Mouse (Mus musculus) heart, adult 11 months (tissue): ENCODE results near the gene Olfr586.

ENCODE experiments used
- DNase-seq: peaks from one replicate; pipeline ENCODE4 v3.0.0; 2022

Gene Olfr586

GRCm38 (mm10) chr7:103125538-103125937 lies at the start of gene Olfr586:
Olfr586 (minus strand) TSS chr7:103125638.
- DNase-seq, result peak; percentile 21

DNA sequence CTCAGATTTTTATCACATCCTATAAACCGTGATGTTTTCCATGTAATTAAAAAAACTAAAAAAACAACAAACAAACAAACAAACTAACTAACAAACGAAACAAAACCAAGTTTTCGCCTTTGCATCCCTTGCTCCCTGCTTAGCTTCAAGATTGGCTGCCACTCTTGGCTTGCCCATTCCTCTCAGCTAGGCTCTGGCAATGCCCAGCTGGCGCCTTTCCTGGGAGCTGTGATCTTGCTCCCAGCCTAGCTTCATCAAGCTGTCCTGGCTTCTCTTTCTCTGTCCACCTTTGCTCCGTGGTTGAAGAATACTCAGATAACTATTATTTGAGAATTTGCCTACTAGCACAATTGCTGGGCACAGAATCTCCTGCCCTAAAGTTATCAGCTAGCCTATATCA lies 44.3 kb upstream of the Olfr586 start:
- DNase-seq, result peak; percentile 78

DNA sequence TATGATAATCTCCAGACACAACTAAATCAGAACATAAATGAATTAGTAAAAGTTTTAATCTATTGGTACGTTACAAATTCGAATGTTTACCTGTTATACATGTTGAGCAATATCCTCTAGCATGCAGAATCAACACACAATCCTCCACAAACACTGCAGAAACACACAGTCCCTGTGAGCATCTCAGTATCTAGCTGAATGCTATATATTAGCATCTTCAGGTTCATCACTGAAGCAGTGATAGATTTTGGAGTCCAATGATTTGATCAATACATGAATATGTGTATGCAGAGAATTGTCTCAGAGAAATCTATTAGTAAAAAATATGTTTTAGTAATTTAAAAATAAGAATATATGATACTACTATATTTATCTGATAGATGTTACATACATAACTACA lies 30.8 kb upstream of the Olfr586 start, which contains the start of gene Olfr589:
Olfr589 (minus strand) TSS at position 101 of the 400 bp plus-strand sequence.
- DNase-seq, result no peak

- DNase-seq, result no peak
Measured at GRCm38 (mm10) chr7:103140579-103140978, 15.1 kb upstream of the Olfr586 start, which contains the start of gene Olfr588-ps1. Olfr588-ps1 (plus strand) TSS chr7:103140879.

GRCm38 (mm10) chr7:103119406-103119805 lies 6.0 kb downstream of the Olfr586 start:
- no peak for DNase-seq

DNA sequence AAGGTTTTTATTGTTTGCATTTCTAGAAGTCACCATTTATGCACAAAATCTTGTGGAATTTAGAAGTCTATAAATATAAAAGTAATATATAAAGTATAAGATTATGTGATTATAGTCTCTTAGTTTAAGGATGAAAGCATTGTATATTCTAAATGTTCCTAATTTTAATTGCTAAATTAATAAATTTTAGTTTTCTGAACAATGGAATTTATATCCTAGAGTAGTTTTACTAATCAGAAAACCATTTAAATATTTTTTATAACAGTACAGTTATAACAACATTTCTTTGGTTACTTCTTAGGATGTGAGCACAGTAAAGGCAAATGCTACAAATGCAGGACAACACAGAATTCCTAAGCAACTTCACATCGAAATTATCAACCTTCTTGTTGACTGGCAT lies 28.0 kb downstream of the Olfr586 start, which contains the start of gene Olfr585:
Olfr585 (plus strand) TSS at position 301 of the 400 bp plus-strand sequence.
- DNase-seq, result no peak

GRCm38 (mm10) chr7:103081585-103081984 lies 43.9 kb downstream of the Olfr586 start, which contains the start of gene Olfr584:
Olfr584 (plus strand) TSS chr7:103081885.
- no peak for DNase-seq
